Mouse (Mus musculus): ENCODE results near the gene Palm2. TPM values are rescaled to one million over a fixed set of nuclear protein-coding genes. Genes with fewer than 3 reads are reported as not detected.

Palm2 gene
- polyA plus RNA-seq, 1 experiment = 0.04 TPM

- 77% methylated on average over 4 of the region's 4 CpGs for WGBS
- DNase-seq (ENCODE audit: low read depth, low spot score) = no peak
Observed at GRCm38 (mm10) chr4:57728611-57729183, 294.6 kb downstream of the Palm2 start.

- WGBS = 67% methylated on average over 6 of the region's 6 CpGs
- no peak for DNase-seq (ENCODE audit: low read depth, low spot score)
Observed at GRCm38 (mm10) chr4:57730047-57730446, 296.0 kb downstream of the Palm2 start.

- WGBS = 70% methylated on average over 11 of the region's 11 CpGs
- DNase-seq (ENCODE audit: low read depth, low spot score) = no peak
Observed at GRCm38 (mm10) chr4:57730801-57731598, 297.0 kb downstream of the Palm2 start.

GRCm38 (mm10) chr4:57732351-57732750 is 298.3 kb downstream of the Palm2 start:
- no peak for DNase-seq (ENCODE audit: low read depth, low spot score)
- WGBS = 71% methylated on average over 5 of the region's 5 CpGs

- 66% methylated on average over 3 of the region's 3 CpGs for WGBS
- DNase-seq (ENCODE audit: low read depth, low spot score) = no peak
Observed at GRCm38 (mm10) chr4:57733445-57733844, 299.4 kb downstream of the Palm2 start.

GRCm38 (mm10) chr4:57735426-57735825 is 301.4 kb downstream of the Palm2 start:
- no peak for DNase-seq (ENCODE audit: low read depth, low spot score)
- 77% methylated on average over 5 of the region's 5 CpGs for WGBS

GRCm38 (mm10) chr4:57738856-57739552 is 305.0 kb downstream of the Palm2 start:
- DNase-seq (ENCODE audit: low read depth, low spot score) = no peak
- 53% methylated on average over 8 of the region's 8 CpGs for WGBS

- DNase-seq (ENCODE audit: low read depth, low spot score) = no peak
- 58% methylated on average over 11 of the region's 11 CpGs for WGBS
Observed at GRCm38 (mm10) chr4:57743325-57743929, 309.4 kb downstream of the Palm2 start.

GRCm38 (mm10) chr4:57750651-57751050 is 316.6 kb downstream of the Palm2 start:
- 23% methylated on average over 4 of the region's 4 CpGs for WGBS
- no peak for DNase-seq (ENCODE audit: low read depth, low spot score)

GRCm38 (mm10) chr4:57751054-57751453 is 317.0 kb downstream of the Palm2 start:
- no peak for DNase-seq (ENCODE audit: low read depth, low spot score)
- WGBS = 33% methylated on average over 4 of the region's 4 CpGs

- no peak for DNase-seq (ENCODE audit: low read depth, low spot score)
- WGBS = 89% methylated on average over 11 of the region's 11 CpGs
Observed at GRCm38 (mm10) chr4:57751566-57751965, 317.5 kb downstream of the Palm2 start.

GRCm38 (mm10) chr4:57755085-57755484 is 321.0 kb downstream of the Palm2 start:
- DNase-seq (ENCODE audit: low read depth, low spot score) = no peak
- WGBS = 84% methylated on average over 11 of the region's 11 CpGs

GRCm38 (mm10) chr4:57757997-57758396 is 323.9 kb downstream of the Palm2 start:
- 58% methylated on average over 11 of the region's 11 CpGs for WGBS
- no peak for DNase-seq (ENCODE audit: low read depth, low spot score)

Other genes starting within 250 kb of the Palm2 start
- gene Ptpn3, start 132.4 kb upstream of the Palm2 start, polyA plus RNA-seq (2012; rRNA removed) = 8.5 and 18.8 TPM in 2 replicates
- 0.17 and 0.52 TPM in 2 replicates for gene Pakap, start 133.9 kb downstream of the Palm2 start, polyA plus RNA-seq (2012; rRNA removed)

All from large intestine, adult 2 months (tissue).